Mouse (Mus musculus) kidney, embryonic 16.5 days (tissue): ENCODE measurements around the gene Gm49510. TPM values are rescaled to one million over a fixed set of nuclear protein-coding genes. Genes with fewer than 3 reads are reported as not detected.

Experiments used
- ATAC-seq: fragments of 200-750 bp; cut with Nextera tagmentation; 2 replicates; pipeline ENCODE4 v1.8.0; 2017; ENCODE audit warnings: moderate TSS enrichment; ENCODE audit not compliant: low FRiP score, low TSS enrichment
- H3K27ac ChIP-seq: fragments of 300-500 bp; sonication (generic); 2 replicates; pipeline ENCODE4 v1.5.1; 2014; ENCODE audit warnings: low read length
- H3K27me3 ChIP-seq: fragments of 300-500 bp; sonication (generic); 2 replicates; pipeline ENCODE4 v1.6.1; 2014; ENCODE audit warnings: low read length, control low read depth, mixed read lengths; ENCODE audit not compliant: insufficient read depth
- H3K36me3 ChIP-seq: fragments of 300-500 bp; sonication (generic); 2 replicates; pipeline ENCODE4 v1.6.1; 2014; ENCODE audit warnings: low read length, control low read depth, mixed read lengths; ENCODE audit not compliant: insufficient read depth
- H3K4me1 ChIP-seq: fragments of 300-500 bp; sonication (generic); 2 replicates; pipeline ENCODE4 v1.6.1; 2014; ENCODE audit warnings: low read length, control low read depth, mixed read lengths; ENCODE audit not compliant: insufficient read depth
- H3K4me2 ChIP-seq: fragments of 300-500 bp; sonication (generic); replicated peaks from 2 replicates; pipeline ENCODE4 v1.6.1; 2014; ENCODE audit warnings: low read depth, low read length
- H3K4me3 ChIP-seq: fragments of 300-500 bp; sonication (generic); 2 replicates; pipeline ENCODE4 v1.5.1; 2014; ENCODE audit warnings: mild to moderate bottlenecking, low read length
- H3K9ac ChIP-seq: fragments of 300-500 bp; sonication (generic); replicated peaks from 2 replicates; pipeline ENCODE4 v1.6.1; 2014; ENCODE audit warnings: low read length
- H3K9me3 ChIP-seq: fragments of 300-500 bp; sonication (generic); 2 replicates; pipeline ENCODE4 v1.6.1; 2016; ENCODE audit warnings: low read length, control low read depth
- WGBS: fragments of 180-500 bp; shearing (Covaris S2); extraction: QIAGEN DNeasy Blood & Tissue Kit; methylation state at CpG from one replicate; pipeline ENCODE4 v1.1.7; 2014; 5-methylcytosine and 5-hydroxymethylcytosine counted together
- polyA plus RNA-seq: library from polyadenylated mRNA; unstranded; fragments of >200 nt; fragmentation: Nextera tagmentation; extraction: Ambion mirVana; gene quantifications from 2 replicates; pipeline ENCODE4 v1.2.1, GENCODE M21; 2015

Gene Gm49510
- polyA plus RNA-seq, 1 experiment from 2014 or later = 0.70 TPM

GRCm38 (mm10) chr15:78931577-78931976, 32.1 kb downstream of the Gm49510 start:
- Histone ChIP-seq H3K27ac (no peak overlapping the region), H3K9ac (no peak overlapping the region), H3K36me3 (peaks cover 8% of the 10 kb centered on the region; the same call in 1 of the 2 replicates), H3K9me3 (no peaks in the 10 kb centered on the region), H3K4me3 (no peak overlapping the region), H3K27me3 (no peaks in the 10 kb centered on the region), H3K4me2 (no peak overlapping the region), H3K4me1 (peaks cover 30% of the 10 kb centered on the region)
- 17% methylated on average over 3 of the region's 3 CpGs for WGBS
- ATAC-seq = no peak

DNA sequence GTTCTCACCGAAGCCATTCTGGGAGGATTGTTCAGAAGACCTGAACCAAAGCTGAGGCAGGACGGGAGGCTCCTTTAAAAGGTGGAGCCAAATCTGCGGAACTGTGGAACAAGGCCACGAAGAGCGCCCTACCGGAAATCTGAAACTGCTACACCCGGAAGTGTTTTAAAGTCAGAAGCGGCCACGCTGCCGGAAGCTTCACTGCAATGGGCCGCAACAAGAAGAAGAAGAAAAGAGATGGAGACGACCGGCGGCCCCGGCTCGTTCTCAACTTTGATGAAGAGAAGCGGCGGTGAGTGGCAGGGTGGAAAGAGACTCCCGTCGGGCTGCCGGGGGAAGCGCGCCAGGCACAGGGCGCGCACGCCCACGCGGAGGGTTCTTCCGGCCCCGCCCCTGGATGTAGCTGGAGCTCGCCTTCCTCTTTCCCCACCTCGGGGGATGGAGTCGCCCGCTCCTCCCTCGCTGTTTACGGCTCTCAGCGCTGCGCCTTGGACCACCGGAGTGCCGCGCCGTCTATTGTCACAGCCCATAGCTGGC, 35.4 kb downstream of the Gm49510 start, which contains the start of gene Nol12:
Nol12 (plus strand) TSS at position 150 of the 537 bp plus-strand sequence.
- WGBS = 0% methylated on average over 41 of the region's 42 CpGs
- no peaks in the 10 kb centered on the region for H3K27me3 ChIP-seq

GRCm38 (mm10) chr15:78936403-78936802, 36.9 kb downstream of the Gm49510 start:
- H3K4me3 ChIP-seq = no peak overlapping the region
- H3K4me2 ChIP-seq = no peak overlapping the region
- H3K9me3 ChIP-seq = no peaks in the 10 kb centered on the region
- no peaks in the 10 kb centered on the region for H3K27me3 ChIP-seq
- H3K27ac ChIP-seq = no peak overlapping the region
- H3K9ac ChIP-seq = no peak overlapping the region; the same call in 1 of the 2 replicates
- peaks cover 42% of the 10 kb centered on the region for H3K36me3 ChIP-seq
- peaks cover 12% of the 10 kb centered on the region for H3K4me1 ChIP-seq
- ATAC-seq = no peak
- 86% methylated on average over 12 of the region's 12 CpGs for WGBS

More for the DNA sequence above, 35.4 kb downstream of the Gm49510 start, which contains the start of gene Nol12:
- H3K4me1 ChIP-seq = peaks cover 12% of the 10 kb centered on the region
- peak within 1 kb of the TSS; percentile 89 for H3K9ac ChIP-seq
- peak within 1 kb of the TSS; percentile 80 for H3K27ac ChIP-seq
- H3K36me3 ChIP-seq = peaks cover 30% of the 10 kb centered on the region
- peak within 1 kb of the TSS; percentile 81 for H3K4me3 ChIP-seq
- peak within 1 kb of the TSS; percentile 82 for H3K4me2 ChIP-seq
- ATAC-seq = peak; percentile 88
- no peaks in the 10 kb centered on the region for H3K9me3 ChIP-seq

DNA sequence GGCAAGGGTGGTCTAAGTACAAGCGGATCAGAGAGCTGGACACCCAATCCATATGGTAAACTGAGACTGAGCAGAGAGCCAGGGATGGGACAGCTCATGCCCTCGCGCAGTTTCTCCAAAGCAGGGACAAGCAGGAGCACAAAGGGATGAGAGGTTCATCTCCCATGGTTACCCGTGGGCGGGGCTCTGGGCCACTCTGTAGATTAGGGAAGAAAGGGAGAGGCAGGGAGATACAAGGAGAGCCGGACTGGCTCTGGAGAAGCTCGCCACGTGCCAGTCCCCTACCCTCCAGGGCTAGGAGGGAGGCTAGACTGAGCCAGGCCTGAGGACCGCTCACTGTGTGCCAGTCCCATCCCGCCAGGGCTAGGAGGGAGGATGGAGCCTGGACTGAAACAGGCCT, 37.8 kb downstream of the Gm49510 start:
- Histone ChIP-seq H3K4me2 (no peak overlapping the region), H3K9ac (no peak overlapping the region), H3K4me3 (no peak overlapping the region), H3K36me3 (peaks cover 44% of the 10 kb centered on the region), H3K9me3 (no peaks in the 10 kb centered on the region), H3K27me3 (no peaks in the 10 kb centered on the region), H3K27ac (no peak overlapping the region), H3K4me1 (peaks cover 12% of the 10 kb centered on the region)
- WGBS = 92% methylated on average over 10 of the region's 10 CpGs
- no peak for ATAC-seq

DNA sequence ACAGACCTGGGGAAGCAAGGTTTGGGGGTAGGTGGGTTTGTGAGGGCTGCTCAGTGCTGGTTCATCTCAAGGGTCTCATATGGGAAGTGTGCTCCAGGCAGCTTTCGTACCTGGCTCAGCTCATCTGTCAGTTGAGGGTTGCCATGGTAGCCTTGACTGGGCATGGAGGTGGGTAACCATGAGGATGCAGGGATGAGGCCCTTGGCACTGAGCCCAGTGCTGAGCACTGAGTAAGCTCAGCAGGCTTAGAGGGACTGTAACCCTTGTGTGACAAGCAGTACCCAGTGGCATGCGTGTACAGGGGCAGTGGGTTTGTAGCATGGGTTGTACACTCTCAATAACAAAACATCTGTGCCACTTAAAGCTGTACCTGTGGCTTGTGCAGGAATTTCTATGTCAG, 38.5 kb downstream of the Gm49510 start:
- H3K36me3 ChIP-seq = peaks cover 44% of the 10 kb centered on the region
- WGBS = 86% methylated on average over 2 of the region's 2 CpGs

DNA sequence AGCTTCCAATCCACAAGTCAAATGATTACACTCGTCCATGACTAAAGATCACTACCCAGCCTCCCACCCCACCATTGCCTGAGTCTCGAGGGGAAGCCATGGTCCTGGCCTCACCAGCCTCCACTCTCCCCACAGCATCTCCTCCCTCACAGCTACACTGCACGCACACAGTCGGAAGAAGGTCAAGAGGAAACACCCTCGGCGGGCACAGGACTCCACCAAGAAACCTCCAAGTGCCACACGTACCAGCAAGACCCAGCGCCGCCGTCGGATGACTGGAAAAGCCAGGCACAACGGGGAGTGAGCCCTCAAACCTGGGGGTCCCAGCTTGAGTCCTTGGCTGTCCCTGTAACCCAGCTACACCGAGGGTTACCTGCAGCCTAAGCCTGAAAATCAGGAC, 40.9 kb downstream of the Gm49510 start:
- Histone ChIP-seq H3K9ac (no peak overlapping the region), H3K4me3 (no peak overlapping the region), H3K36me3 (peaks cover 44% of the 10 kb centered on the region), H3K27me3 (no peaks in the 10 kb centered on the region), H3K4me1 (peaks cover 11% of the 10 kb centered on the region), H3K27ac (no peak overlapping the region), H3K4me2 (no peak overlapping the region), H3K9me3 (no peaks in the 10 kb centered on the region)
- 92% methylated on average over 13 of the region's 13 CpGs for WGBS
- ATAC-seq = no peak

More for the DNA sequence above, 38.5 kb downstream of the Gm49510 start:
- H3K4me3 ChIP-seq = no peak overlapping the region
- H3K27ac ChIP-seq = no peak overlapping the region
- no peaks in the 10 kb centered on the region for H3K27me3 ChIP-seq
- no peak overlapping the region for H3K9ac ChIP-seq
- no peak overlapping the region for H3K4me2 ChIP-seq
- no peaks in the 10 kb centered on the region for H3K9me3 ChIP-seq
- peaks cover 12% of the 10 kb centered on the region for H3K4me1 ChIP-seq
- ATAC-seq = no peak

GRCm38 (mm10) chr15:78942663-78943062, 43.2 kb downstream of the Gm49510 start:
- H3K27ac ChIP-seq = no peak overlapping the region
- WGBS = 2% methylated on average over 9 of the region's 9 CpGs

GRCm38 (mm10) chr15:78946232-78946631, 46.8 kb downstream of the Gm49510 start:
- no peaks in the 10 kb centered on the region for H3K9me3 ChIP-seq
- H3K4me3 ChIP-seq = no peak overlapping the region
- no peak for ATAC-seq
- H3K4me1 ChIP-seq = peaks cover 13% of the 10 kb centered on the region
- no peaks in the 10 kb centered on the region; the same call in 1 of the 2 replicates for H3K27me3 ChIP-seq
- H3K9ac ChIP-seq = no peak overlapping the region
- H3K27ac ChIP-seq = no peak overlapping the region
- no peak overlapping the region for H3K4me2 ChIP-seq
- H3K36me3 ChIP-seq = peaks cover 4% of the 10 kb centered on the region; the same call in 1 of the 2 replicates
- 84% methylated on average over 7 of the region's 7 CpGs for WGBS

More at GRCm38 (mm10) chr15:78942663-78943062, 43.2 kb downstream of the Gm49510 start:
- H3K27me3 ChIP-seq = no peaks in the 10 kb centered on the region; the same call in 1 of the 2 replicates
- no peaks in the 10 kb centered on the region for H3K9me3 ChIP-seq
- peaks cover 7% of the 10 kb centered on the region for H3K4me1 ChIP-seq
- H3K4me2 ChIP-seq = peak overlapping the region; percentile 55
- peak overlapping the region; percentile 36 for H3K4me3 ChIP-seq
- H3K9ac ChIP-seq = peak overlapping the region; percentile 32; the same call in 1 of the 2 replicates
- peaks cover 34% of the 10 kb centered on the region for H3K36me3 ChIP-seq
- peak; percentile 68 for ATAC-seq

GRCm38 (mm10) chr15:78947657-78948056, 48.2 kb downstream of the Gm49510 start, which contains the start of gene Triobp:
Gene Triobp, plus strand, starts transcription at chr15:78947724.
- H3K4me2 ChIP-seq = peak within 1 kb of the TSS; percentile 79
- no peaks in the 10 kb centered on the region; the same call in 1 of the 2 replicates for H3K27me3 ChIP-seq
- under 1% methylated on average over 24 of the region's 24 CpGs for WGBS
- H3K27ac ChIP-seq = peak within 1 kb of the TSS; percentile 43; the same call in 1 of the 2 replicates
- no peaks in the 10 kb centered on the region for H3K9me3 ChIP-seq
- H3K4me3 ChIP-seq = peak within 1 kb of the TSS; percentile 54
- peak within 1 kb of the TSS; percentile 68 for H3K9ac ChIP-seq
- H3K4me1 ChIP-seq = peaks cover 13% of the 10 kb centered on the region
- 0 out of 2 replicates have a peak, but pooled peaks cover 5% of the 10 kb centered on the region for H3K36me3 ChIP-seq
- peak; percentile 98 for ATAC-seq

GRCm38 (mm10) chr15:78948152-78948725, 48.8 kb downstream of the Gm49510 start:
- WGBS = 6% methylated on average over 11 of the region's 11 CpGs
- peak overlapping the region; percentile 79 for H3K4me2 ChIP-seq
- peak overlapping the region; percentile 41; the same call in 1 of the 2 replicates for H3K27ac ChIP-seq
- H3K9ac ChIP-seq = peak overlapping the region; percentile 68
- peaks cover 13% of the 10 kb centered on the region for H3K4me1 ChIP-seq
- H3K27me3 ChIP-seq = no peaks in the 10 kb centered on the region; the same call in 1 of the 2 replicates
- no peaks in the 10 kb centered on the region for H3K9me3 ChIP-seq
- H3K4me3 ChIP-seq = peak overlapping the region; percentile 54
- H3K36me3 ChIP-seq = 0 out of 2 replicates have a peak, but pooled peaks cover 5% of the 10 kb centered on the region
- ATAC-seq = no peak
